Mouse (Mus musculus): ENCODE measurements around the gene Urah.

GRCm38 (mm10) chr7:140821653-140822329, 13.0 kb upstream of the Urah start, which contains the start of gene Zfp941:
- TF ChIP-seq EP300 (IDR thresholded peaks at IDR 0.05; ENCODE audit: insufficient read depth, low read depth, low read length) = no peak
- TF ChIP-seq CTCF (IDR thresholded peaks at IDR 0.05) = no peak
- TF ChIP-seq POLR2A (IDR thresholded peaks at IDR 0.05; ENCODE audit: insufficient read depth, low read depth, low read length) = no peak
